Mouse (Mus musculus) bone marrow, adult 2 months (tissue): ENCODE data around the gene Saa4.

ENCODE experiments used
- CTCF ChIP-seq: fragments of 200-500 bp; IDR thresholded peaks from 2 replicates; pipeline ENCODE4 v1.5.1; 2011; ENCODE audit warnings: low read length, control low read depth; ENCODE audit not compliant: control insufficient read depth, insufficient read depth
- POLR2A ChIP-seq: fragments of 200-500 bp; IDR thresholded peaks from 2 replicates; pipeline ENCODE4 v1.6.1; 2011; ENCODE audit warnings: low read depth, mild to moderate bottlenecking, control low read depth, low read length, borderline replicate concordance; ENCODE audit not compliant: control insufficient read depth

- TF ChIP-seq POLR2A, result no peak
- TF ChIP-seq CTCF, result no peak
Measured at GRCm38 (mm10) chr7:46767371-46767770, 35.0 kb upstream of the Saa4 start.
